8 mouse cellular contexts compared by ENCODE assay signal in genomic region chr8:3467886-3468545, GRCm38 (mm10). TPM values are rescaled to one million over a fixed set of nuclear protein-coding genes. Genes with fewer than 3 reads are reported as not detected.
DNase-seq lines count a peak whose midpoint lies in the region; ATAC-seq and TF ChIP-seq lines count a peak whose summit lies in the region.

No protein-coding gene starts in this region.

- H3K36me3 ChIP-seq in lung, embryonic 14.5 days (ENCODE audit: insufficient read depth): no peaks in the 10 kb centered on the region
- H3K36me3 ChIP-seq in embryonic facial prominence, embryonic 11.5 days (replicated peaks; ENCODE audit: control insufficient read depth, insufficient read depth, low read depth, low read length): no peaks in the 10 kb centered on the region
- no peaks in the 10 kb centered on the region for H3K36me3 ChIP-seq in intestine, embryonic 14.5 days (ENCODE audit: control insufficient read depth, insufficient read depth, low read length)
- no peaks in the 10 kb centered on the region for H3K36me3 ChIP-seq in neural tube, embryonic 12.5 days

- peak overlapping the region; percentile 75 for H3K4me2 ChIP-seq in lung, embryonic 14.5 days
- H3K4me2 ChIP-seq in embryonic facial prominence, embryonic 11.5 days (ENCODE audit: low read depth, low read length): peak overlapping the region; percentile 38
- peak overlapping the region; percentile 65 for H3K4me2 ChIP-seq in intestine, embryonic 14.5 days (ENCODE audit: low read length)
- peak overlapping the region; percentile 64 for H3K4me2 ChIP-seq in neural tube, embryonic 12.5 days (replicated peaks)

- 55% methylated on average over 9 of the region's 9 CpGs for WGBS in lung, embryonic 14.5 days
- WGBS in embryonic facial prominence, embryonic 11.5 days: 58% methylated on average over 8 of the region's 9 CpGs
- WGBS in intestine, embryonic 14.5 days: 54% methylated on average over 9 of the region's 9 CpGs
- WGBS in neural tube, embryonic 12.5 days: 57% methylated on average over 9 of the region's 9 CpGs

- ATAC-seq in lung, embryonic 14.5 days (ENCODE audit: insufficient read depth): no peak
- ATAC-seq in embryonic facial prominence, embryonic 11.5 days (replicated peaks; ENCODE audit: insufficient number of reproducible peaks, low FRiP score, low TSS enrichment, low read depth): peak; percentile 1; the same call in 1 of the 2 replicates
- ATAC-seq in intestine, embryonic 14.5 days (replicated peaks; ENCODE audit: low FRiP score, low TSS enrichment, low read depth): peak; percentile 16; the same call in 1 of the 2 replicates
- ATAC-seq in neural tube, embryonic 12.5 days (ENCODE audit: low FRiP score, low read depth): peak; percentile 26

- peak overlapping the region; percentile 67 for H3K9ac ChIP-seq in lung, embryonic 14.5 days
- peak overlapping the region; percentile 61 for H3K9ac ChIP-seq in embryonic facial prominence, embryonic 11.5 days (replicated peaks; ENCODE audit: low read length)
- peak overlapping the region; percentile 69 for H3K9ac ChIP-seq in intestine, embryonic 14.5 days (ENCODE audit: low read length)
- H3K9ac ChIP-seq in neural tube, embryonic 12.5 days: peak overlapping the region; percentile 58

- no peaks in the 10 kb centered on the region for H3K9me3 ChIP-seq in lung, embryonic 14.5 days (ENCODE audit: low read depth, low read length)
- no peaks in the 10 kb centered on the region for H3K9me3 ChIP-seq in embryonic facial prominence, embryonic 11.5 days (replicated peaks; ENCODE audit: control insufficient read depth, low read length)
- H3K9me3 ChIP-seq in intestine, embryonic 14.5 days (ENCODE audit: control insufficient read depth, low read length): no peaks in the 10 kb centered on the region
- H3K9me3 ChIP-seq in neural tube, embryonic 12.5 days: no peaks in the 10 kb centered on the region

- peak overlapping the region; percentile 80 for H3K27ac ChIP-seq in lung, embryonic 14.5 days (ENCODE audit: low read depth)
- H3K27ac ChIP-seq in embryonic facial prominence, embryonic 11.5 days (replicated peaks; ENCODE audit: low read depth, low read length): 0 out of 2 replicates have a peak overlapping the region, but pooled peaks have one; percentile 38
- peak overlapping the region; percentile 68 for H3K27ac ChIP-seq in intestine, embryonic 14.5 days (ENCODE audit: low read depth)
- H3K27ac ChIP-seq in neural tube, embryonic 12.5 days: peak overlapping the region; percentile 60; the same call in 1 of the 2 replicates

- H3K27me3 ChIP-seq in lung, embryonic 14.5 days (ENCODE audit: insufficient read depth, low read length): no peaks in the 10 kb centered on the region
- no peaks in the 10 kb centered on the region for H3K27me3 ChIP-seq in embryonic facial prominence, embryonic 11.5 days (ENCODE audit: control insufficient read depth, insufficient read depth, low read length)
- no peaks in the 10 kb centered on the region for H3K27me3 ChIP-seq in intestine, embryonic 14.5 days (replicated peaks; ENCODE audit: control insufficient read depth, insufficient read depth, low read length)
- H3K27me3 ChIP-seq in neural tube, embryonic 12.5 days (replicated peaks): no peaks in the 10 kb centered on the region

- H3K4me1 ChIP-seq in lung, embryonic 14.5 days (ENCODE audit: insufficient read depth): peaks cover 4% of the 10 kb centered on the region
- H3K4me1 ChIP-seq in embryonic facial prominence, embryonic 11.5 days (ENCODE audit: control insufficient read depth, insufficient read depth, low read length): no peaks in the 10 kb centered on the region
- H3K4me1 ChIP-seq in intestine, embryonic 14.5 days (replicated peaks; ENCODE audit: control insufficient read depth, insufficient read depth, low read length): no peaks in the 10 kb centered on the region
- peaks cover 5% of the 10 kb centered on the region; the same call in 1 of the 2 replicates for H3K4me1 ChIP-seq in neural tube, embryonic 12.5 days

- TF ChIP-seq CTCF in lung, embryonic 14.5 days (IDR thresholded peaks at IDR 0.05; ENCODE audit: low read depth): no peak

- H3K4me3 ChIP-seq in lung, embryonic 14.5 days (ENCODE audit: low read depth, low read length): peak overlapping the region; percentile 54
- H3K4me3 ChIP-seq in embryonic facial prominence, embryonic 11.5 days (ENCODE audit: low read depth, low read length): peak overlapping the region; percentile 36
- H3K4me3 ChIP-seq in intestine, embryonic 14.5 days (ENCODE audit: low read depth, low read length): peak overlapping the region; percentile 44
- H3K4me3 ChIP-seq in neural tube, embryonic 12.5 days: peak overlapping the region; percentile 38

- peak; percentile 26 for DNase-seq in lung, embryonic 14.5 days
- no peak for DNase-seq in lung, postnatal 14 days
- peak; percentile 17 for DNase-seq in embryonic facial prominence, embryonic 11.5 days (ENCODE audit: low spot score)
- peak; percentile 60 for DNase-seq in intestine, embryonic 14.5 days (ENCODE audit: low spot score)
- no peak for DNase-seq in urinary bladder, postnatal 10 days (ENCODE audit: low spot score)
- no peak for DNase-seq in right cerebral cortex, postnatal 14 days
- DNase-seq in right cerebral cortex, adult 2 months (ENCODE audit: low spot score in 2 of 2): no peak

RNA-seq across cellular contexts. Expression of gene Pex11g, which starts 0.5 kb away (rescaled TPM):
- 3.9 and 4.4 TPM in 2 replicates for polyA plus RNA-seq in lung, embryonic 14.5 days (2014; fragmentation: Nextera tagmentation; extraction: Ambion mirVana)
- polyA plus RNA-seq in embryonic facial prominence, embryonic 11.5 days (2014; fragmentation: Nextera tagmentation; extraction: Ambion mirVana): 2.1 TPM in 2 replicates
- polyA plus RNA-seq in intestine, embryonic 14.5 days (2014; fragmentation: Nextera tagmentation; extraction: Ambion mirVana): 4.2 and 5.1 TPM in 2 replicates
- polyA plus RNA-seq in neural tube, embryonic 12.5 days (2016; fragmentation: Nextera tagmentation; extraction: Ambion mirVana): 3.4 and 4.2 TPM in 2 replicates

RNA-seq across cellular contexts. Expression of gene Tex45, which starts 2.6 kb away (rescaled TPM):
- polyA plus RNA-seq in lung, embryonic 14.5 days (2014; fragmentation: Nextera tagmentation; extraction: Ambion mirVana): not detected in 2 replicates
- polyA plus RNA-seq in embryonic facial prominence, embryonic 11.5 days (2014; fragmentation: Nextera tagmentation; extraction: Ambion mirVana): 0.14 TPM in 1 of 2 replicates, not detected in the other
- polyA plus RNA-seq in intestine, embryonic 14.5 days (2014; fragmentation: Nextera tagmentation; extraction: Ambion mirVana): 0.12 TPM in 1 of 2 replicates, not detected in the other
- 0.22 TPM in 1 of 2 replicates, not detected in the other for polyA plus RNA-seq in neural tube, embryonic 12.5 days (2016; fragmentation: Nextera tagmentation; extraction: Ambion mirVana)

RNA-seq across cellular contexts. Expression of gene Zfp358, which starts 24.9 kb away (rescaled TPM):
- 19.9 and 21.7 TPM in 2 replicates for polyA plus RNA-seq in lung, embryonic 14.5 days (2014; fragmentation: Nextera tagmentation; extraction: Ambion mirVana)
- 29.0 and 29.9 TPM in 2 replicates for polyA plus RNA-seq in embryonic facial prominence, embryonic 11.5 days (2014; fragmentation: Nextera tagmentation; extraction: Ambion mirVana)
- polyA plus RNA-seq in intestine, embryonic 14.5 days (2014; fragmentation: Nextera tagmentation; extraction: Ambion mirVana): 20.6 and 22.7 TPM in 2 replicates
- 81.8 and 87.0 TPM in 2 replicates for polyA plus RNA-seq in neural tube, embryonic 12.5 days (2016; fragmentation: Nextera tagmentation; extraction: Ambion mirVana)

RNA-seq across cellular contexts. Expression of gene Mcoln1, which starts 32.2 kb away (rescaled TPM):
- 38.3 and 39.9 TPM in 2 replicates for polyA plus RNA-seq in lung, embryonic 14.5 days (2014; fragmentation: Nextera tagmentation; extraction: Ambion mirVana)
- polyA plus RNA-seq in embryonic facial prominence, embryonic 11.5 days (2014; fragmentation: Nextera tagmentation; extraction: Ambion mirVana): 43.1 and 43.6 TPM in 2 replicates
- 37.3 and 41.8 TPM in 2 replicates for polyA plus RNA-seq in intestine, embryonic 14.5 days (2014; fragmentation: Nextera tagmentation; extraction: Ambion mirVana)
- 74.4 and 78.9 TPM in 2 replicates for polyA plus RNA-seq in neural tube, embryonic 12.5 days (2016; fragmentation: Nextera tagmentation; extraction: Ambion mirVana)

RNA-seq across cellular contexts. Expression of gene Pnpla6, which starts 47.2 kb away (rescaled TPM):
- polyA plus RNA-seq in lung, embryonic 14.5 days (2014; fragmentation: Nextera tagmentation; extraction: Ambion mirVana): 17.5 and 19.1 TPM in 2 replicates
- 13.6 and 17.5 TPM in 2 replicates for polyA plus RNA-seq in embryonic facial prominence, embryonic 11.5 days (2014; fragmentation: Nextera tagmentation; extraction: Ambion mirVana)
- 25.7 and 26.7 TPM in 2 replicates for polyA plus RNA-seq in intestine, embryonic 14.5 days (2014; fragmentation: Nextera tagmentation; extraction: Ambion mirVana)
- polyA plus RNA-seq in neural tube, embryonic 12.5 days (2016; fragmentation: Nextera tagmentation; extraction: Ambion mirVana): 31.2 and 33.9 TPM in 2 replicates

Comparison
In these comparisons a context has a peak if more than half of its experiments do, and no peak if none do; other contexts are left out.
1. DNase-seq: peak in lung, embryonic 14.5 days (single experiment), embryonic facial prominence, embryonic 11.5 days (single experiment) and intestine, embryonic 14.5 days (single experiment); none in lung, postnatal 14 days (single experiment), urinary bladder, postnatal 10 days (single experiment), right cerebral cortex, postnatal 14 days (single experiment) and right cerebral cortex, adult 2 months (0 of 2).
2. Peak in every context shown above with its lines, with median percentiles within 50 percentile points of each other: H3K27ac ChIP-seq, H3K4me2 ChIP-seq, H3K4me3 ChIP-seq and H3K9ac ChIP-seq.